Mouse (Mus musculus) CH12.LX (cell line): ENCODE measurements at regions not wholly inside any gene's neighbourhood (a gene's known extent, or its start where the extent isn't known, plus 50 kb on each side); places are given as distances from the start of the nearest gene placed in this dataset.

Experiments
- DNase-seq: peaks from one replicate; pipeline ENCODE4 v3.0.0-alpha.2; 2013; ENCODE audit errors: extremely low read depth
- H3K27ac ChIP-seq: 2 replicates; pipeline ENCODE4 v1.5.1; 2012; ENCODE audit warnings: low read depth, mild to moderate bottlenecking, control low read depth, moderate library complexity; ENCODE audit not compliant: insufficient read depth
- H3K27me3 ChIP-seq: replicated peaks from 2 replicates; pipeline ENCODE3; 2012; ENCODE audit warnings: inconsistent platforms
- H3K36me3 ChIP-seq, 2 experiments: replicated peaks in 1 of 2; 2 replicates each; pipeline versions ENCODE3 to v1.6.1; 2012; ENCODE audit warnings: inconsistent platforms in 1 of 2, low read length in 1 of 2, mild to moderate bottlenecking in 1 of 2, mixed read lengths in 1 of 2, moderate library complexity in 1 of 2; ENCODE audit not compliant: control insufficient read depth in 1 of 2, insufficient read depth in 1 of 2
- H3K4me1 ChIP-seq, 2 experiments: 2 replicates each; pipeline ENCODE4 v1.6.1; 2012; ENCODE audit warnings: inconsistent platforms in 1 of 2, moderate library complexity in 1 of 2; ENCODE audit not compliant: insufficient read depth in 2 of 2, control insufficient read depth in 1 of 2
- H3K4me2 ChIP-seq: 2 replicates; pipeline ENCODE4 v1.6.1; 2012; ENCODE audit warnings: low read depth, mild to moderate bottlenecking, control low read depth; ENCODE audit not compliant: poor library complexity, insufficient read depth, severe bottlenecking
- H3K4me3 ChIP-seq, 3 experiments: fragments of 150-350 bp in 1 of 3; sonication (generic) in 1 of 3; replicated peaks in 1 of 3; 2 replicates each; pipeline versions ENCODE3 to v1.5.1; 2011 to 2012; ENCODE audit warnings: low read depth in 2 of 3, low read length in 2 of 3, mild to moderate bottlenecking in 2 of 3, moderate library complexity in 2 of 3, control low read depth in 1 of 3, improper control_type of control experiment in 1 of 3, inconsistent platforms in 1 of 3, mixed read lengths in 1 of 3; ENCODE audit not compliant: poor library complexity in 1 of 3
- H3K79me2 ChIP-seq: replicated peaks from 2 replicates; pipeline ENCODE4 v1.6.1; 2012; ENCODE audit warnings: mild to moderate bottlenecking, moderate library complexity; ENCODE audit not compliant: control insufficient read depth, poor library complexity, insufficient read depth, severe bottlenecking; ENCODE audit errors: extremely low read depth
- H3K9ac ChIP-seq: 2 replicates; pipeline ENCODE4 v1.6.1; 2012; ENCODE audit warnings: low read depth, mild to moderate bottlenecking, control low read depth, moderate library complexity; ENCODE audit not compliant: insufficient read depth
- H3K9me3 ChIP-seq: replicated peaks from 2 replicates; pipeline ENCODE3; 2012; ENCODE audit warnings: low read length, inconsistent platforms, mixed read lengths
- BHLHE40 ChIP-seq: IDR thresholded peaks from 2 replicates; pipeline ENCODE4 v1.6.1; 2011; ENCODE audit warnings: mild to moderate bottlenecking, low read depth, low read length, improper control_type of control experiment
- E2F4 ChIP-seq: IDR thresholded peaks from 2 replicates; pipeline ENCODE4 v1.6.1; 2011; ENCODE audit warnings: low read depth, low read length, improper control_type of control experiment; ENCODE audit not compliant: insufficient replicate concordance
- ELF1 ChIP-seq: IDR thresholded peaks from 2 replicates; pipeline ENCODE4 v1.6.1; 2014; ENCODE audit warnings: low read depth, mild to moderate bottlenecking, inconsistent platforms, low read length, improper control_type of control experiment
- EP300 ChIP-seq: IDR thresholded peaks from 2 replicates; pipeline ENCODE4 v1.6.1; 2011; ENCODE audit warnings: low read length, improper control_type of control experiment
- MAFK ChIP-seq: IDR thresholded peaks from 2 replicates; pipeline ENCODE4 v1.6.1; 2011; ENCODE audit warnings: low read length, improper control_type of control experiment; ENCODE audit not compliant: insufficient replicate concordance
- MAX ChIP-seq: IDR thresholded peaks from 2 replicates; pipeline ENCODE4 v1.6.1; 2011; ENCODE audit warnings: low read length, improper control_type of control experiment
- MAZ ChIP-seq: IDR thresholded peaks from 2 replicates; pipeline ENCODE4 v1.6.1; 2012; ENCODE audit warnings: low read depth, mild to moderate bottlenecking, inconsistent platforms, low read length, improper control_type of control experiment, moderate library complexity
- MYC ChIP-seq: IDR thresholded peaks from 2 replicates; pipeline ENCODE4 v1.6.1; 2011; ENCODE audit warnings: low read depth, mild to moderate bottlenecking, improper control_type of control experiment, low read length
- PAX5 ChIP-seq: IDR thresholded peaks from 2 replicates; pipeline ENCODE4 v1.6.1; 2012; ENCODE audit warnings: low read length, inconsistent platforms, mixed read lengths
- POLR2AphosphoS2 ChIP-seq: IDR thresholded peaks from 2 replicates; pipeline ENCODE4 v1.6.1; 2011; ENCODE audit warnings: low read depth, low read length, improper control_type of control experiment
- RAD21 ChIP-seq: IDR thresholded peaks from 2 replicates; pipeline ENCODE4 v1.6.1; 2011; ENCODE audit warnings: low read depth, mild to moderate bottlenecking, low read length, improper control_type of control experiment, moderate library complexity
- USF1 ChIP-seq: IDR thresholded peaks from 2 replicates; pipeline ENCODE4 v1.6.1; 2014; ENCODE audit warnings: low read depth, mild to moderate bottlenecking, inconsistent platforms, low read length, improper control_type of control experiment
- USF2 ChIP-seq: conservative IDR thresholded peaks from 2 replicates; pipeline ENCODE4 v1.6.1; 2011; ENCODE audit warnings: low read depth, low read length, improper control_type of control experiment
- ZC3H11A ChIP-seq: IDR thresholded peaks from 2 replicates; pipeline ENCODE4 v1.6.1; 2012; ENCODE audit warnings: low read depth, mild to moderate bottlenecking, inconsistent platforms, low read length, improper control_type of control experiment
- ZMIZ1 ChIP-seq: IDR thresholded peaks from 2 replicates; pipeline ENCODE4 v1.6.1; 2012; ENCODE audit warnings: low read depth, mild to moderate bottlenecking, inconsistent platforms, low read length, improper control_type of control experiment
- ZNF384 ChIP-seq: IDR thresholded peaks from 2 replicates; pipeline ENCODE4 v1.6.1; 2012; ENCODE audit warnings: low read depth, low read length, improper control_type of control experiment, inconsistent platforms
- dilution Hi-C: fragments of 300-500 bp; cut with MboI; formaldehyde crosslinking; loops from 2 replicates; pipeline ENCODE4 v1.14.3; 2020; ENCODE audit warnings: low sequenced_read_pairs; ENCODE audit not compliant: extremely low pct_unique_long_range_greater_than_20kb, extremely low pct_ligation_motif_present
- in situ Hi-C: fragments of 300-500 bp; cut with MboI; formaldehyde crosslinking; loops from 3 replicates; pipeline ENCODE4 v1.14.3; 2019; ENCODE audit warnings: low sequenced_read_pairs, low pct_ligation_motif_present, low pct_unique_long_range_greater_than_20kb, mixed read lengths

DNA sequence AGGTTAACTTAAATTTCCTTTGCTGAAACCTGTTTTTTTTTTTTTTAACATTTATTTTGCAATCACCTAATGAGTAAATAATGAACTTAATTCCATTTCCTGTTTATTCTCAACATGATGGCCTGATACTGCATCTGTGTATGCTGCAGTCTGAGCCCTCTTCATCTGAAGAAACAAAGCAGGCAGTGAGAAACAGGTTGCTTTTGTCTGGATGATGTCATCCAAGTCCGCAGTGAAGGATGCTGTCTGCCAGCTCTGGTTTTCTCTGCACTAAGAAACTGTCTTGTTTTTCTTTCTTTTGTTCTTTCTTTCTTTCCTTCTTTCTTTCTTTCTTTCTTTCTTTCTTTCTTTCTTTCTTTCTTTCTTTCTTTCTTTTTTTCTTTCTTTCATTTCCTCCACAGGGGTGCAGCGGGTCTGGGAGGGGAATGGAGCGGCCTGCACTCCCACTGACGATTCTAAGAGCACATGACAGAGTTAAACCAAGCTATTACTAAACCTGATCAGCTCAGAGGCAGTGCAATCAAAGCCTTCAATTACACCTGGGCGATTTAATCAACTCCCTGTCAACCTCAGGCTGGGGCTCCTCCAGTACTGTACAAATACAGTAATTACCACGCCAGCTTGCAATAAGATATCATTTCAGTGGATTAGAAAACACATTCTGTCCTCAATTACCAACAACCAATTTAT lies 204.0 kb downstream of the Fam76b start:
- Histone ChIP-seq H3K79me2 (no peaks in the 10 kb centered on the region), H3K9ac (no peak overlapping the region), H3K4me1 (no peaks in the 10 kb centered on the region), H3K9me3 (no peaks in the 10 kb centered on the region), H3K36me3 (no peaks in the 10 kb centered on the region), H3K27ac (no peak overlapping the region), H3K4me3 (no peak overlapping the region), H3K27me3 (no peaks in the 10 kb centered on the region), H3K4me2 (no peak overlapping the region)
- dilution Hi-C loops (no loop called here), in situ Hi-C loops (no loop called here)
- DNase-seq, result no peak
- TF ChIP-seq ZNF384, result no peak
- TF ChIP-seq MAX, result no peak
- TF ChIP-seq MYC, result no peak
- TF ChIP-seq E2F4, result no peak
- no peak for TF ChIP-seq EP300
- TF ChIP-seq ZC3H11A, result no peak
- no peak for TF ChIP-seq ZMIZ1
- TF ChIP-seq MAFK, result no peak
- TF ChIP-seq PAX5, result no peak
- no peak for TF ChIP-seq RAD21
- TF ChIP-seq MAZ, result no peak

DNA sequence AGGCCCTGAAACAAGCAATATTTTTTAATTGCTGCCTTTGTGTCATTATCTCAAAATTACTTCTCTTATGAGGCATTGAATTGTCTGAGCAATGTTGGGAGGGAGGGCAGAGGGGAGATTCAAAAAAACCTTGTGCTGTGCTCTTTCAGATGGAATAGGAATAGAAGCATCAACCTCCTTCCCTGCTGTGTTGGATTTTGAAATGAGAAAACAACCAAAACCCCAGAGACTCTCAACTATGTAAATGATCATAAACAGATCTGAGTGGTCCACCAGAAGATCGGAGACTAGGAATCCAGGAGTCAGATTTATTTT lies 204.5 kb downstream of the Fam76b start:
- no peak overlapping the region for H3K4me3 ChIP-seq
- DNase-seq, result no peak
- no peak overlapping the region for H3K9ac ChIP-seq
- H3K4me1 ChIP-seq, result no peaks in the 10 kb centered on the region
- H3K27ac ChIP-seq, result no peak overlapping the region
- no peaks in the 10 kb centered on the region for H3K36me3 ChIP-seq
- no peaks in the 10 kb centered on the region for H3K27me3 ChIP-seq
- TF ChIP-seq BHLHE40, result no peak
- no peak for TF ChIP-seq USF1
- TF ChIP-seq USF2, result no peak
- TF ChIP-seq POLR2AphosphoS2, result no peak
- no peak for TF ChIP-seq MAFK
- no peak for TF ChIP-seq ELF1
- dilution Hi-C loops (no loop called here), in situ Hi-C loops (no loop called here)
- no peaks in the 10 kb centered on the region for H3K9me3 ChIP-seq
- H3K79me2 ChIP-seq, result no peaks in the 10 kb centered on the region
- no peak overlapping the region for H3K4me2 ChIP-seq
